Mouse (Mus musculus) heart, embryonic 14.5 days (tissue): Measurements from ENCODE around the gene Ift27. TPM values are rescaled to one million over a fixed set of nuclear protein-coding genes. Genes with fewer than 3 reads are reported as not detected.
A peak's percentile ranks its signal among the peaks of the same experiment; 100 is the strongest.

Source experiments
- ATAC-seq: fragments of 200-750 bp; cut with Nextera tagmentation; 2 replicates; pipeline ENCODE4 v1.8.0; 2017; ENCODE audit warnings: low read depth, moderate TSS enrichment; ENCODE audit not compliant: insufficient number of reproducible peaks, insufficient read depth, low FRiP score
- H3K27ac ChIP-seq, 2 experiments: fragments of 200-500 bp in 1 of 2; fragments of 300-500 bp in 1 of 2; sonication (generic) in 1 of 2; replicated peaks in 1 of 2; 2 replicates each; pipeline ENCODE4 v1.5.1; 2012 to 2014; ENCODE audit warnings: low read depth in 2 of 2, low read length in 2 of 2, control low read depth in 1 of 2, mild to moderate bottlenecking in 1 of 2, mixed read lengths in 1 of 2; ENCODE audit not compliant: control insufficient read depth in 1 of 2, insufficient read depth in 1 of 2
- H3K27me3 ChIP-seq: fragments of 300-500 bp; sonication (generic); 2 replicates; pipeline ENCODE4 v1.6.1; 2014; ENCODE audit warnings: mild to moderate bottlenecking, low read length, control low read depth; ENCODE audit not compliant: control insufficient read depth, insufficient read depth
- H3K36me3 ChIP-seq: fragments of 300-500 bp; sonication (generic); 2 replicates; pipeline ENCODE4 v1.6.1; 2014; ENCODE audit warnings: mild to moderate bottlenecking, control low read depth, low read length, mixed read lengths; ENCODE audit not compliant: control insufficient read depth, insufficient read depth
- H3K4me1 ChIP-seq, 2 experiments: fragments of 200-500 bp in 1 of 2; fragments of 300-500 bp in 1 of 2; sonication (generic) in 1 of 2; 2 replicates each; pipeline ENCODE4 v1.6.1; 2012 to 2014; ENCODE audit warnings: low read length in 2 of 2, control low read depth in 1 of 2, mixed read lengths in 1 of 2; ENCODE audit not compliant: control insufficient read depth in 2 of 2, insufficient read depth in 2 of 2
- H3K4me2 ChIP-seq: fragments of 300-500 bp; sonication (generic); 2 replicates; pipeline ENCODE4 v1.6.1; 2014; ENCODE audit warnings: mild to moderate bottlenecking, low read length
- H3K4me3 ChIP-seq, 2 experiments: fragments of 200-500 bp in 1 of 2; fragments of 300-500 bp in 1 of 2; sonication (generic) in 1 of 2; 2 replicates each; pipeline ENCODE4 v1.5.1; 2012 to 2014; ENCODE audit warnings: low read length in 2 of 2, mild to moderate bottlenecking in 2 of 2, control low read depth in 1 of 2, low read depth in 1 of 2, moderate library complexity in 1 of 2; ENCODE audit not compliant: control insufficient read depth in 1 of 2, insufficient read depth in 1 of 2
- H3K9ac ChIP-seq: fragments of 300-500 bp; sonication (generic); 2 replicates; pipeline ENCODE4 v1.6.1; 2014; ENCODE audit warnings: mild to moderate bottlenecking, low read length
- H3K9me3 ChIP-seq: fragments of 300-500 bp; sonication (generic); 2 replicates; pipeline ENCODE4 v1.6.1; 2016; ENCODE audit warnings: low read length, control low read depth; ENCODE audit not compliant: control insufficient read depth
- WGBS: fragments of 180-500 bp; shearing (Covaris S2); extraction: QIAGEN DNeasy Blood & Tissue Kit; methylation state at CpG from one replicate; pipeline ENCODE4 v1.1.7; 2014; 5-methylcytosine and 5-hydroxymethylcytosine counted together
- polyA plus RNA-seq: library from polyadenylated mRNA; unstranded; fragments of >200 nt; fragmentation: Nextera tagmentation; extraction: Ambion mirVana; gene quantifications from 2 replicates; pipeline ENCODE4 v1.2.1, GENCODE M21; 2014

Gene Ift27
- polyA plus RNA-seq, 1 experiment from 2014 or later: 48.7 TPM

DNA sequence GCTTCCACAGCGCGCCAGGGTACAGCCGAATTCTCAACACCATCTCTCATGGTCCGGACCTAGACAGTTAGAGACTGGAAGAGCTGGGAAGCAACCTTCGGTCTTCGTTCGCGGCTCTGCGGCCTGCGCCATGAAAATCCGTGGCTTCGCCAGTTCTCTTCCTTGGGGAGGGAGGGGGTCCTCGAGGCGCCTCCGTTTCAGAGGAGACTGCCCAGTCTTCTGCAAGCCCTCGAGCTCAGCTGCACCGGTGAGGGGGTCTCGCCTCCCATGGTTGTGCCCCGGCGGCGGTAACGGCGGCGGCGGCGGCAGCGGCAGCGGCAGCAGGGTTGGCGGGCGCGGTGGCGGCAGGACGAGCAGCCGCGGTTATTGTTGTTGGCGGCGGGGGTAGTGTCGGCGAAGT lies 54.7 kb downstream of the Ift27 start:
- H3K27me3 ChIP-seq: peaks cover 17% of the 10 kb centered on the region
- WGBS: 5% methylated on average over 39 of the region's 39 CpGs
- H3K9ac ChIP-seq: no peak overlapping the region
- H3K36me3 ChIP-seq: no peaks in the 10 kb centered on the region
- peak overlapping the region in 1 of 2 experiments; percentile 10; a peak in 1 of 4 replicates for H3K4me3 ChIP-seq
- H3K4me2 ChIP-seq: peak overlapping the region; percentile 56
- H3K27ac ChIP-seq: no peak overlapping the region
- no peak for ATAC-seq
- peaks cover 2% of the 10 kb centered on the region in 2 experiments; a peak in 1 of 4 replicates for H3K4me1 ChIP-seq
- no peaks in the 10 kb centered on the region for H3K9me3 ChIP-seq

GRCm38 (mm10) chr15:78118275-78118995 lies 55.5 kb downstream of the Ift27 start:
- no peak overlapping the region for H3K27ac ChIP-seq
- ATAC-seq: no peak
- peaks cover 2% of the 10 kb centered on the region in 2 experiments; a peak in 1 of 4 replicates for H3K4me1 ChIP-seq
- WGBS: 70% methylated on average over 18 of the region's 18 CpGs
- H3K36me3 ChIP-seq: no peaks in the 10 kb centered on the region
- H3K9ac ChIP-seq: no peak overlapping the region
- no peak overlapping the region for H3K4me2 ChIP-seq
- no peak overlapping the region for H3K4me3 ChIP-seq
- no peaks in the 10 kb centered on the region for H3K9me3 ChIP-seq
- H3K27me3 ChIP-seq: peaks cover 17% of the 10 kb centered on the region

- 83% methylated on average over 16 of the region's 16 CpGs for whole genome bisulfite sequencing
- Histone ChIP-seq H3K36me3 (no peaks in the 10 kb centered on the region), H3K4me3 (no peak overlapping the region), H3K27me3 (peaks cover 17% of the 10 kb centered on the region), H3K4me2 (no peak overlapping the region), H3K27ac (no peak overlapping the region), H3K9ac (no peak overlapping the region), H3K9me3 (no peaks in the 10 kb centered on the region), H3K4me1 (peaks cover 2% of the 10 kb centered on the region in 2 experiments; a peak in 1 of 4 replicates)
- no peak for ATAC-seq
Observed at GRCm38 (mm10) chr15:78117731-78118130, 56.2 kb downstream of the Ift27 start.

- Histone ChIP-seq H3K36me3 (no peaks in the 10 kb centered on the region), H3K9ac (no peak overlapping the region), H3K4me3 (no peak overlapping the region), H3K9me3 (no peaks in the 10 kb centered on the region), H3K4me1 (peaks cover 2% of the 10 kb centered on the region in 2 experiments; a peak in 1 of 4 replicates), H3K27me3 (peaks cover 17% of the 10 kb centered on the region), H3K4me2 (no peak overlapping the region), H3K27ac (no peak overlapping the region)
- no peak for ATAC-seq
- WGBS: 81% methylated on average over 10 of the region's 10 CpGs
Observed at GRCm38 (mm10) chr15:78116936-78117335, 57.0 kb downstream of the Ift27 start.

DNA sequence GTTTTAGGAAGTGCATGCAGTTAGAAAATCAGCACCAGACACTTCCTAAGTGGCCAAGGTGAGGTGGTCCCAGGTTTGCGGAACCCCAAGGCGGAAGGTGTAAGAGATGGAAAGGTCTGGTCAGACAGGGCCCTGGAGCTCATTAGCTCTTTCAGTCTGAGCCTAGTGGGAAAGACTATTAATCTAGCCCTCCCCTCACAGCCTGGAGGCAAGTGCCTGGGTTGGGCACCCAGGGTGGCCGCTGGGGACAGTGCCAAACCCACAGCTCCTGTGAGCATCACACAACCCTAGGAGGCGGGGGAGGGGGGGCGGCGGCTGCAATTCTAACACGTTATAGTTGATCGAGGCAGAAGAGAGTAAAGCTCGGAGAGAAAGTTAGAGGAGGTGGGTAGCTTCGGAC lies 57.7 kb downstream of the Ift27 start:
- H3K36me3 ChIP-seq: no peaks in the 10 kb centered on the region
- no peak overlapping the region for H3K27ac ChIP-seq
- peaks cover 2% of the 10 kb centered on the region in 2 experiments; a peak in 1 of 4 replicates for H3K4me1 ChIP-seq
- H3K4me2 ChIP-seq: no peak overlapping the region
- no peak overlapping the region for H3K9ac ChIP-seq
- no peaks in the 10 kb centered on the region for H3K9me3 ChIP-seq
- H3K27me3 ChIP-seq: peaks cover 17% of the 10 kb centered on the region
- H3K4me3 ChIP-seq: no peak overlapping the region
- WGBS: 60% methylated on average over 10 of the region's 10 CpGs
- no peak for ATAC-seq

Other genes with a start within 250 kb of the Ift27 start
- 304 and 310 TPM in 2 replicates for gene Txn2, start 245.1 kb downstream of the Ift27 start, polyA plus RNA-seq
- gene Foxred2, start 217.4 kb downstream of the Ift27 start, polyA plus RNA-seq: 0.55 TPM in 2 replicates
- 121 and 135 TPM in 2 replicates for gene Eif3d, start 203.3 kb downstream of the Ift27 start, polyA plus RNA-seq
- gene Cacng2, start 54.1 kb downstream of the Ift27 start, polyA plus RNA-seq: not detected in 2 replicates
- 0.71 and 1.7 TPM in 2 replicates for gene Pvalb, start 32.3 kb upstream of the Ift27 start, polyA plus RNA-seq
- 2.2 and 3.3 TPM in 2 replicates for gene Ncf4, start 70.7 kb upstream of the Ift27 start, polyA plus RNA-seq
- gene Csf2rb2, start 131.6 kb upstream of the Ift27 start, polyA plus RNA-seq: 0.18 and 0.19 TPM in 2 replicates
- gene Csf2rb, start 151.6 kb upstream of the Ift27 start, polyA plus RNA-seq: 0.99 and 1.00 TPM in 2 replicates
- not detected in 2 replicates for gene Tex33, start 221.8 kb upstream of the Ift27 start, polyA plus RNA-seq
- gene Tst, start 231.8 kb upstream of the Ift27 start, polyA plus RNA-seq: 18.2 and 18.9 TPM in 2 replicates
- gene Mpst, start 232.3 kb upstream of the Ift27 start, polyA plus RNA-seq: 1.9 and 2.2 TPM in 2 replicates